Mouse (Mus musculus) layer of hippocampus, adult 6 months (tissue): Measurements from ENCODE around the gene Olfr1197. TPM values are rescaled to one million over a fixed set of nuclear protein-coding genes. Genes with fewer than 3 reads are reported as not detected.

Source experiments
- long read RNA-seq, 2 experiments: library from polyadenylated mRNA; unstranded; transcript quantifications; one replicate each; pipeline ENCODE4 v2.0.0; 2019 to 2020
- polyA plus RNA-seq: library from polyadenylated mRNA; unstranded; fragments of <200 nt; fragmentation: Nextera tagmentation; gene quantifications from 2 replicates; pipeline ENCODE4 v1.2.3, GENCODE M21; 2021

Olfr1197 gene
- polyA plus RNA-seq: not detected in 2 replicates
- long read RNA-seq, experiment 1: 0 reads
- long read RNA-seq, experiment 2: 0 reads

GRCm38 (mm10) chr2:88732266-88732665 lies at the start of gene Olfr1197:
TSS of gene Olfr1197 (minus strand) at chr2:88732366.

GRCm38 (mm10) chr2:88770388-88770787 lies 38.2 kb upstream of the Olfr1197 start, which contains the start of gene Olfr1200:
TSS of gene Olfr1200 (minus strand) at chr2:88770488.

GRCm38 (mm10) chr2:88760369-88760768 lies 28.2 kb upstream of the Olfr1197 start, which contains the start of gene Olfr1199:
TSS of gene Olfr1199 (minus strand) at chr2:88760469.

GRCm38 (mm10) chr2:88751270-88751669 lies 19.1 kb upstream of the Olfr1197 start, which contains the start of gene Olfr1198:
TSS of gene Olfr1198 (minus strand) at chr2:88751370.

GRCm38 (mm10) chr2:88704497-88704896 lies 27.7 kb downstream of the Olfr1197 start, which contains the start of gene Olfr1196:
TSS of gene Olfr1196 (minus strand) at chr2:88704597.

GRCm38 (mm10) chr2:88689087-88689486 lies 43.1 kb downstream of the Olfr1197 start, which contains the start of gene Olfr1195:
TSS of gene Olfr1195 (minus strand) at chr2:88689187.

Other genes starting within 250 kb of the Olfr1197 start
- not detected in 2 replicates for gene Olfr1184, start 248.8 kb downstream of the Olfr1197 start, polyA plus RNA-seq
- gene Olfr1185-ps1, start 239.0 kb downstream of the Olfr1197 start, polyA plus RNA-seq: not detected in 2 replicates
- gene Olfr1186, start 213.8 kb downstream of the Olfr1197 start, polyA plus RNA-seq: not detected in 2 replicates
- not detected in 2 replicates for gene Olfr1188, start 175.4 kb downstream of the Olfr1197 start, polyA plus RNA-seq
- not detected in 2 replicates for gene Olfr1189, start 145.9 kb downstream of the Olfr1197 start, polyA plus RNA-seq
- gene Olfr1191-ps1, start 91.8 kb downstream of the Olfr1197 start, polyA plus RNA-seq: not detected in 2 replicates
- gene Olfr1192-ps1, start 83.9 kb downstream of the Olfr1197 start, polyA plus RNA-seq: not detected in 2 replicates
- not detected in 2 replicates for gene Olfr1193, start 56.7 kb downstream of the Olfr1197 start, polyA plus RNA-seq
- gene Olfr1195, start 43.2 kb downstream of the Olfr1197 start, polyA plus RNA-seq: not detected in 2 replicates
- not detected in 2 replicates for gene Olfr1196, start 27.8 kb downstream of the Olfr1197 start, polyA plus RNA-seq
- gene Olfr1198, start 19.0 kb upstream of the Olfr1197 start, polyA plus RNA-seq: not detected in 2 replicates
- gene Olfr1199, start 28.1 kb upstream of the Olfr1197 start, polyA plus RNA-seq: not detected in 2 replicates
- gene Olfr1200, start 38.1 kb upstream of the Olfr1197 start, polyA plus RNA-seq: not detected in 2 replicates
- not detected in 2 replicates for gene Olfr1201, start 60.7 kb upstream of the Olfr1197 start, polyA plus RNA-seq
- gene Olfr1202, start 82.1 kb upstream of the Olfr1197 start, polyA plus RNA-seq: not detected in 2 replicates
- not detected in 2 replicates for gene Olfr1205, start 97.4 kb upstream of the Olfr1197 start, polyA plus RNA-seq
- not detected in 2 replicates for gene Olfr1204, start 116.9 kb upstream of the Olfr1197 start, polyA plus RNA-seq
- gene Olfr1206, start 130.9 kb upstream of the Olfr1197 start, polyA plus RNA-seq: not detected in 2 replicates
- not detected in 2 replicates for gene Olfr1208, start 169.9 kb upstream of the Olfr1197 start, polyA plus RNA-seq
- not detected in 2 replicates for gene Olfr1209, start 182.8 kb upstream of the Olfr1197 start, polyA plus RNA-seq
- not detected in 2 replicates for gene Olfr1211, start 205.7 kb upstream of the Olfr1197 start, polyA plus RNA-seq
- not detected in 2 replicates for gene Olfr1212, start 221.6 kb upstream of the Olfr1197 start, polyA plus RNA-seq
- not detected in 2 replicates for gene Gm13762, start 247.9 kb upstream of the Olfr1197 start, polyA plus RNA-seq